Mouse (Mus musculus) ES-E14 (cell line): ENCODE measurements at regions not wholly inside any gene's neighbourhood (a gene's known extent, or its start where the extent isn't known, plus 50 kb on each side); places are given as distances from the start of the nearest gene placed in this dataset.

Source experiments
- CHD2 ChIP-seq: IDR thresholded peaks from 2 replicates; pipeline ENCODE4 v1.6.1; 2014; ENCODE audit warnings: mild to moderate bottlenecking, low read depth, low read length, inconsistent platforms
- HCFC1 ChIP-seq: IDR thresholded peaks from 2 replicates; pipeline ENCODE4 v1.6.1; 2012; ENCODE audit warnings: low read length, inconsistent platforms, borderline replicate concordance; ENCODE audit not compliant: insufficient read depth
- MAFK ChIP-seq: IDR thresholded peaks from 2 replicates; pipeline ENCODE4 v1.6.1; 2014; ENCODE audit warnings: mild to moderate bottlenecking, low read depth, low read length, inconsistent platforms; ENCODE audit not compliant: insufficient read depth
- ZNF384 ChIP-seq: IDR thresholded peaks from 2 replicates; pipeline ENCODE4 v1.6.1; 2012; ENCODE audit warnings: low read depth, low read length, inconsistent platforms

DNA sequence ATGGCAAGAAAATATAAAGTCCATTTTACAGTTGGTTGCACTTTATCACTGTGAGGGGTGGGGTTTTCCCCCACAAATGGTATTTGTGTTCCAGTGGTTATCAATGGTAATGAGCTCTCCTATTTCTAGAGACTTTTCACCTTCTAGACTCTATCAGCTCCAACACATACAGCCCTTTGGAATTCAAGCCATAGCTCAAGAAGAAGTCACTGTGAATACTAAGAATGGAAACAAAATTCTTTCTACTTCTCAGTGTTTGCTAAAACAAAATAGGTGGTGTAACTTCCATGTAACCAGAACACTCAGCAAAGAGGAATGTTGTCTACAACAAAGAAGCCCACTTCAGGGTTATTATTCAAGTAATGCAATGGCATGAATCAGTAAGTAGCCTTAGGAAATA, 173.8 kb upstream of the Tmco5 start:
- no peak for TF ChIP-seq ZNF384
- TF ChIP-seq CHD2 = no peak
- TF ChIP-seq HCFC1 = no peak
- no peak for TF ChIP-seq MAFK
